Mouse (Mus musculus): Measurements from ENCODE around the gene Eml2. TPM values are rescaled to one million over a fixed set of nuclear protein-coding genes. Genes with fewer than 3 reads are reported as not detected.
A peak's percentile ranks its signal among the peaks of the same experiment; 100 is the strongest.

Eml2 gene
- polyA plus RNA-seq, 1 experiment from 2014 or later = 1.9 TPM

- DNase-seq (ENCODE audit: low spot score) = no peak
- Histone ChIP-seq H3K9me3 (ENCODE audit: control insufficient read depth, low read length) (no peaks in the 10 kb centered on the region), H3K27ac (ENCODE audit: low read depth) (no peak overlapping the region), H3K4me3 (ENCODE audit: low read depth, low read length) (no peak overlapping the region), H3K36me3 (ENCODE audit: control insufficient read depth, insufficient read depth, low read length) (peaks cover 47% of the 10 kb centered on the region), H3K27me3 (replicated peaks; ENCODE audit: control insufficient read depth, insufficient read depth, low read length) (no peaks in the 10 kb centered on the region), H3K9ac (ENCODE audit: low read length) (no peak overlapping the region), H3K4me1 (replicated peaks; ENCODE audit: control insufficient read depth, insufficient read depth, low read length) (no peaks in the 10 kb centered on the region), H3K4me2 (ENCODE audit: low read length) (no peak overlapping the region)
- WGBS = 64% methylated on average over 6 of the region's 6 CpGs
- ATAC-seq (replicated peaks; ENCODE audit: low FRiP score, low TSS enrichment, low read depth) = no peak
Observed at GRCm38 (mm10) chr7:19196676-19197075, 20.5 kb downstream of the Eml2 start.

GRCm38 (mm10) chr7:19197985-19198384 is 21.8 kb downstream of the Eml2 start:
- Histone ChIP-seq H3K27ac (ENCODE audit: low read depth) (no peak overlapping the region), H3K36me3 (ENCODE audit: control insufficient read depth, insufficient read depth, low read length) (peaks cover 42% of the 10 kb centered on the region), H3K27me3 (replicated peaks; ENCODE audit: control insufficient read depth, insufficient read depth, low read length) (no peaks in the 10 kb centered on the region), H3K4me3 (ENCODE audit: low read depth, low read length) (no peak overlapping the region), H3K4me2 (ENCODE audit: low read length) (no peak overlapping the region), H3K4me1 (replicated peaks; ENCODE audit: control insufficient read depth, insufficient read depth, low read length) (no peaks in the 10 kb centered on the region), H3K9me3 (ENCODE audit: control insufficient read depth, low read length) (no peaks in the 10 kb centered on the region), H3K9ac (ENCODE audit: low read length) (no peak overlapping the region)
- DNase-seq (ENCODE audit: low spot score) = no peak
- ATAC-seq (replicated peaks; ENCODE audit: low FRiP score, low TSS enrichment, low read depth) = no peak
- 33% methylated on average over 2 of the region's 2 CpGs for WGBS

DNA sequence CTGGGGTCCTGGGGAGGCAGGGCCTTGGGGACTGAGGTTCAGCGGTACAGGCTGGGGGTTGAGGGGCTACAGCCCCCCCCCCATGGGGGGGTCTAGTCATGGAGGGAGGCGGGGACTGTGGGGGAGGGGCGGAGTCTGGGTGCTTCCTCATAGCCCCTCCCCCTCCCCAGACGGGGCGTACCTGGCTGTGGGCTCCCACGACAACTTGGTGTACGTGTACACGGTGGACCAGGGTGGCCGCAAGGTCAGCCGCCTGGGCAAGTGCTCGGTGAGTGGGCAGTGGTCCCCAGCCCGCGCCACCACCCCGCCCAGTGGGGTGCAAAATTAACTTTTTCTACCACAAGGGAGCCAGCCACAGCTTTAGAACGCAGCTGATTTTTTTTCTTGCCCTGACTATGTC is 25.4 kb downstream of the Eml2 start:
- ATAC-seq (replicated peaks; ENCODE audit: low FRiP score, low TSS enrichment, low read depth) (no peak; the same call in 1 of the 2 replicates), DNase-seq (ENCODE audit: low spot score) (no peak)
- 70% methylated on average over 15 of the region's 15 CpGs for WGBS
- H3K27ac ChIP-seq (ENCODE audit: low read depth) = no peak overlapping the region
- H3K4me1 ChIP-seq (replicated peaks; ENCODE audit: control insufficient read depth, insufficient read depth, low read length) = no peaks in the 10 kb centered on the region
- H3K4me3 ChIP-seq (ENCODE audit: low read depth, low read length) = no peak overlapping the region
- H3K9me3 ChIP-seq (ENCODE audit: control insufficient read depth, low read length) = no peaks in the 10 kb centered on the region
- no peak overlapping the region for H3K4me2 ChIP-seq (ENCODE audit: low read length)
- H3K36me3 ChIP-seq (ENCODE audit: control insufficient read depth, insufficient read depth, low read length) = peaks cover 37% of the 10 kb centered on the region
- H3K9ac ChIP-seq (ENCODE audit: low read length) = no peak overlapping the region
- no peaks in the 10 kb centered on the region for H3K27me3 ChIP-seq (replicated peaks; ENCODE audit: control insufficient read depth, insufficient read depth, low read length)

DNA sequence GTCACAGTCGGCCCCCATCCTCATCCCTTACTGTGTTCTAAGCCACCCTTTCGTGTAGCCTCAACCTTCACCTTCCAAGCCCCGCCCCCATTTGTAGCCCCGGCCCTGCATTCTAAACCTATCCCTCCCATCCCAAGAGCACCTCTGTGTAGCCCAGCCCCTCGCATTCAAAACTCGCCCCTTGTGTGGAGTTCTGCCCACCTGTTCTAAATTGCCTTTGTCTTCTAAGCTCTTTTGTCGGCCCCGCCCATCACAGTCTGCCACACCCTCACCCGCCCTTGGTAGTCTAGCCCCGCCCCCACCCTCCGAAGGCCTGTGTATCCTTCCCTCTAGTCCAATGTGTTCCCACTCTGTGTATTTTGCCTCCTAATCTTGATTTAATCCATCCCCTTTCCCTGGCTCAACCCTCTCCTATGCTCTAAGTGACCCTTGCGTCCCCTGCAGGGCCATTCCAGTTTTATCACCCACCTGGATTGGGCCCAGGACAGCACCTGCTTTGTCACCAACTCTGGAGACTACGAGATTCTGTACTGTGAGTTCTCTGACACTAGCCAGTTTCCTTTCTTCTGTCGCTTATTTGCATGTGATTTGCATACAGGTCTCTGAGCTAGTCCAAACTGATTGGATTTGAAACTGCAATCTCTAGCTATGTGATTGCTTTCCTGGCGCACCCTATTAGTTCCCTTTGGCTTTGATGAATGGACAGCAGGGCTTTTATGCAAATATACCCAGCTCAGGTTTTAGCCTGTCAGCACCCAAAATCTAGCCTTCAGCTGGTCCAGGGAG is 26.0 kb downstream of the Eml2 start:
- 0 out of 2 replicates have a peak, but pooled peaks have one; percentile 41 for ATAC-seq (replicated peaks; ENCODE audit: low FRiP score, low TSS enrichment, low read depth)
- Histone ChIP-seq H3K4me1 (replicated peaks; ENCODE audit: control insufficient read depth, insufficient read depth, low read length) (no peaks in the 10 kb centered on the region), H3K4me3 (ENCODE audit: low read depth, low read length) (no peak overlapping the region), H3K27ac (ENCODE audit: low read depth) (no peak overlapping the region), H3K27me3 (replicated peaks; ENCODE audit: control insufficient read depth, insufficient read depth, low read length) (no peaks in the 10 kb centered on the region), H3K36me3 (ENCODE audit: control insufficient read depth, insufficient read depth, low read length) (peaks cover 32% of the 10 kb centered on the region), H3K4me2 (ENCODE audit: low read length) (no peak overlapping the region), H3K9ac (ENCODE audit: low read length) (no peak overlapping the region), H3K9me3 (ENCODE audit: control insufficient read depth, low read length) (no peaks in the 10 kb centered on the region)
- 59% methylated on average over 15 of the region's 15 CpGs for WGBS
- no peak for DNase-seq (ENCODE audit: low spot score)

DNA sequence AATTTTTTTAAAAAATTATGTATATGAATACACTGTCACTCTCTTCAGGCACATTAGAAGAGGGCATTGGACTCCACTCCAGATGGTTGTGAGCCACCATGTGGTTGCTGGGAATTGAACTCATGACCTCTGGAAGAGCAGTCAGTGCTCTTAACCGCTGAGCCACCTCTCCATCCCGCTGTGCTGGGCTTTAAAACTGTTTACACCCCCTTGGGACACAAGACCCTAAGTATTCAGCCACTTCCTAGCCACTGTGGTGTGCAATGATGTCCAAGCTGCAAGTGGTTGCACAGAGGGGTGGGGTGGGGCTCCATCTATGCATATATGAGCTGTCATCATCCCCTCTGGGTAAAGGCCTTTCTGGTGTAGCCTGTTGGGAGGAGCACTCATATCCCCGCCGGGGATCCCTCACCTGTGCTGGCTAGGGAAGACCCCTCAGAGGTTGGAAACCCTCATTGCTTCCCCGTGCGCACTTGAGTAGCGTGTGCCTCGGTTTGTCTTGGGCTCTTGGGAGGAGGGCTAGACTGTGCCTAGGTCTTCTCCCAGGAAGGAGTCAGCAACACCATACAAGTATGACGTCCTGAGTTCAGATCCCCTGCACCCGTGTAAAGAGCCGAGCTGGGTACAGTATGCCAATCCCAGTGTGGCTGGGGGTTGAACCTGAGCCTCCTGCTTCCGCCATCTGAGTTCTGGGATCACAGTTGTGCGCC is 32.1 kb downstream of the Eml2 start:
- Histone ChIP-seq H3K4me1 (replicated peaks; ENCODE audit: control insufficient read depth, insufficient read depth, low read length) (no peaks in the 10 kb centered on the region; the same call in 1 of the 2 replicates), H3K27me3 (replicated peaks; ENCODE audit: control insufficient read depth, insufficient read depth, low read length) (peaks cover 4% of the 10 kb centered on the region; the same call in 1 of the 2 replicates), H3K4me2 (ENCODE audit: low read length) (no peak overlapping the region), H3K9me3 (ENCODE audit: control insufficient read depth, low read length) (no peaks in the 10 kb centered on the region), H3K9ac (ENCODE audit: low read length) (no peak overlapping the region), H3K4me3 (ENCODE audit: low read depth, low read length) (no peak overlapping the region), H3K27ac (ENCODE audit: low read depth) (no peak overlapping the region), H3K36me3 (ENCODE audit: control insufficient read depth, insufficient read depth, low read length) (peaks cover 14% of the 10 kb centered on the region)
- 81% methylated on average over 13 of the region's 13 CpGs for WGBS
- ATAC-seq (replicated peaks; ENCODE audit: low FRiP score, low TSS enrichment, low read depth) = no peak
- no peak for DNase-seq (ENCODE audit: low spot score)

- WGBS = 48% methylated on average over 7 of the region's 7 CpGs
- DNase-seq (ENCODE audit: low spot score) (no peak), ATAC-seq (replicated peaks; ENCODE audit: low FRiP score, low TSS enrichment, low read depth) (no peak)
- H3K9me3 ChIP-seq (ENCODE audit: control insufficient read depth, low read length) = no peaks in the 10 kb centered on the region
- H3K4me2 ChIP-seq (ENCODE audit: low read length) = no peak overlapping the region
- H3K4me3 ChIP-seq (ENCODE audit: low read depth, low read length) = no peak overlapping the region
- H3K27ac ChIP-seq (ENCODE audit: low read depth) = no peak overlapping the region
- H3K4me1 ChIP-seq (replicated peaks; ENCODE audit: control insufficient read depth, insufficient read depth, low read length) = no peaks in the 10 kb centered on the region; the same call in 1 of the 2 replicates
- H3K27me3 ChIP-seq (replicated peaks; ENCODE audit: control insufficient read depth, insufficient read depth, low read length) = peaks cover 4% of the 10 kb centered on the region; the same call in 1 of the 2 replicates
- no peak overlapping the region for H3K9ac ChIP-seq (ENCODE audit: low read length)
- peaks cover 10% of the 10 kb centered on the region for H3K36me3 ChIP-seq (ENCODE audit: control insufficient read depth, insufficient read depth, low read length)
Observed at GRCm38 (mm10) chr7:19208944-19209472, 32.8 kb downstream of the Eml2 start.

GRCm38 (mm10) chr7:19209494-19209893 is 33.3 kb downstream of the Eml2 start:
- no peak overlapping the region for H3K9ac ChIP-seq (ENCODE audit: low read length)
- no peak overlapping the region for H3K4me2 ChIP-seq (ENCODE audit: low read length)
- 89% methylated on average over 4 of the region's 4 CpGs for WGBS
- H3K4me3 ChIP-seq (ENCODE audit: low read depth, low read length) = no peak overlapping the region
- no peak for DNase-seq (ENCODE audit: low spot score)
- no peaks in the 10 kb centered on the region for H3K9me3 ChIP-seq (ENCODE audit: control insufficient read depth, low read length)
- H3K4me1 ChIP-seq (replicated peaks; ENCODE audit: control insufficient read depth, insufficient read depth, low read length) = no peaks in the 10 kb centered on the region; the same call in 1 of the 2 replicates
- H3K27me3 ChIP-seq (replicated peaks; ENCODE audit: control insufficient read depth, insufficient read depth, low read length) = peaks cover 4% of the 10 kb centered on the region; the same call in 1 of the 2 replicates
- H3K27ac ChIP-seq (ENCODE audit: low read depth) = no peak overlapping the region
- H3K36me3 ChIP-seq (ENCODE audit: control insufficient read depth, insufficient read depth, low read length) = 0 out of 2 replicates have a peak, but pooled peaks cover 7% of the 10 kb centered on the region
- no peak for ATAC-seq (replicated peaks; ENCODE audit: low FRiP score, low TSS enrichment, low read depth)

DNA sequence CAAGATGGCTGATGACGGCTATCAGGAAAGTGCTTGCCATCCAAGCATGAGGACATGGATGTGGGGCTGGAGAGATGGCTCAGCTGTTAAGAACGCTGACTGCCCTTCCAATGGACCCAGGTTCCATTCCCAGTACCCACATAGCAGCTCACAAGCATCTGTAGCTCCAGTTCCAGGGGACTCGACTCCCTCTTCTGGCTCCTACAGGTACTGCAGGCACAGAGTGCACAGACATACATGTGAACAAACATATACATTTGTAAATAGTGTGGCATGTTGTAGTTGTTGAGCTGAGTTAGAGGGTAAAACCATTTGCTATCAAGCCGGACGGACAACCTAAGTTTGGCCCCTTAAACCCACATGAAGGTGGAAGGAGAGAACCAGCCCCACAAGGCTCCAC is 33.8 kb downstream of the Eml2 start:
- Histone ChIP-seq H3K4me1 (replicated peaks; ENCODE audit: control insufficient read depth, insufficient read depth, low read length) (no peaks in the 10 kb centered on the region; the same call in 1 of the 2 replicates), H3K4me3 (ENCODE audit: low read depth, low read length) (no peak overlapping the region), H3K9ac (ENCODE audit: low read length) (no peak overlapping the region), H3K4me2 (ENCODE audit: low read length) (no peak overlapping the region), H3K27me3 (replicated peaks; ENCODE audit: control insufficient read depth, insufficient read depth, low read length) (peaks cover 4% of the 10 kb centered on the region; the same call in 1 of the 2 replicates), H3K27ac (ENCODE audit: low read depth) (no peak overlapping the region), H3K9me3 (ENCODE audit: control insufficient read depth, low read length) (no peaks in the 10 kb centered on the region), H3K36me3 (ENCODE audit: control insufficient read depth, insufficient read depth, low read length) (0 out of 2 replicates have a peak, but pooled peaks cover 7% of the 10 kb centered on the region)
- DNase-seq (ENCODE audit: low spot score) (no peak), ATAC-seq (replicated peaks; ENCODE audit: low FRiP score, low TSS enrichment, low read depth) (no peak)
- 93% methylated on average over 5 of the region's 5 CpGs for WGBS
